ENCODE assay signal across 19 mouse cellular contexts in genomic region chr7:135059071-135059470, GRCm38 (mm10).
DNase-seq lines count a peak whose midpoint lies in the region; ATAC-seq and TF ChIP-seq lines count a peak whose summit lies in the region.
"Had no signal": no experiment of that assay in that cellular context is flagged by ENCODE, and none has a peak within 500 bp of the region (broad histone marks: within the 10 kb centered on the region; RNA-seq: fewer than 3 reads in every experiment).

No protein-coding gene starts in this region.

- H3K9me3 ChIP-seq in kidney, embryonic 16.5 days (ENCODE audit: low read length), result peaks cover 8% of the 10 kb centered on the region; the same call in 1 of the 2 replicates
- H3K9me3 ChIP-seq: limb, embryonic 15.5 days; neural tube, embryonic 15.5 days had no signal

- H3K27me3 ChIP-seq in kidney, embryonic 16.5 days (ENCODE audit: insufficient read depth, low read length), result no peaks in the 10 kb centered on the region
- H3K27me3 ChIP-seq: forebrain, embryonic 12.5 days; limb, embryonic 15.5 days; neural tube, embryonic 15.5 days had no signal

- peak overlapping the region; percentile 50; the same call in 1 of the 2 replicates for H3K27ac ChIP-seq in kidney, embryonic 16.5 days (ENCODE audit: low read length)
- no peak overlapping the region for H3K27ac ChIP-seq in left cerebral cortex, adult 2 months
- H3K27ac ChIP-seq: forebrain, embryonic 12.5 days; kidney, postnatal 0 days; limb, embryonic 15.5 days; neural tube, embryonic 15.5 days had no signal

- H3K4me1 ChIP-seq in kidney, embryonic 16.5 days (ENCODE audit: insufficient read depth, low read length), result peaks cover 14% of the 10 kb centered on the region
- H3K4me1 ChIP-seq: forebrain, embryonic 12.5 days; limb, embryonic 15.5 days; neural tube, embryonic 15.5 days had no signal

- no peak overlapping the region for H3K9ac ChIP-seq in kidney, embryonic 16.5 days (replicated peaks; ENCODE audit: low read length)
- H3K9ac ChIP-seq: forebrain, embryonic 12.5 days; limb, embryonic 15.5 days; neural tube, embryonic 15.5 days had no signal

- 0 out of 2 replicates have a peak, but pooled peaks have one; percentile 9 for ATAC-seq in kidney, embryonic 16.5 days (ENCODE audit: low FRiP score, low TSS enrichment)
- ATAC-seq: hindbrain, embryonic 16.5 days had no signal

- no peak for TF ChIP-seq CTCF in left cerebral cortex, adult 2 months (IDR thresholded peaks at IDR 0.05)

- intact Hi-C loops in left cerebral cortex, adult 2 months (cut with DNase I), result no loop called here

- no peak for DNase-seq in kidney, adult 18-20 months
- DNase-seq in layer of hippocampus, adult 11-12 months (ENCODE audit: low spot score), result peak; percentile 41
- DNase-seq in left cerebral cortex, adult 2 months (ENCODE audit: extremely low spot score in 1 of 2, low spot score in 2 of 2), result peak; percentile 25 to 60
- DNase-seq in right cerebral cortex, postnatal 36 days (ENCODE audit: low spot score in 2 of 2), result peak; percentile 17 to 45
- no peak for DNase-seq in adrenal gland, adult 18-20 months (ENCODE audit: low spot score in 2 of 2)
- no peak for DNase-seq in kidney, postnatal 36 days
- DNase-seq: cerebellum, adult 9-10 months; gastrocnemius, postnatal 36 days; lung, postnatal 14 days; midbrain, embryonic 14.5 days; spleen, adult 18-20 months; thymus, postnatal 36 days had no signal

- peaks cover 29% of the 10 kb centered on the region for H3K36me3 ChIP-seq in kidney, embryonic 16.5 days (ENCODE audit: insufficient read depth, low read length)
- H3K36me3 ChIP-seq: G1E; neural tube, embryonic 15.5 days had no signal

- H3K4me3 ChIP-seq in kidney, embryonic 16.5 days (ENCODE audit: low read length), result no peak overlapping the region
- no peak overlapping the region for H3K4me3 ChIP-seq in left cerebral cortex, adult 2 months
- H3K4me3 ChIP-seq: forebrain, embryonic 12.5 days; limb, embryonic 15.5 days; neural tube, embryonic 15.5 days had no signal

- no peak overlapping the region for H3K4me2 ChIP-seq in kidney, embryonic 16.5 days (replicated peaks; ENCODE audit: low read depth, low read length)
- H3K4me2 ChIP-seq: forebrain, embryonic 12.5 days; limb, embryonic 15.5 days; neural tube, embryonic 15.5 days had no signal

- 34% methylated on average over 4 of the region's 4 CpGs for WGBS in kidney, embryonic 16.5 days

Comparison
In these comparisons a context has a peak if more than half of its experiments do, and no peak if none do; other contexts are left out.
1. DNase-seq: peak in layer of hippocampus, adult 11-12 months (single experiment), left cerebral cortex, adult 2 months (2 of 2) and right cerebral cortex, postnatal 36 days (2 of 2); none in kidney, adult 18-20 months (single experiment), adrenal gland, adult 18-20 months (0 of 2) and kidney, postnatal 36 days (0 of 2).